Mouse (Mus musculus): ENCODE data around the gene Obsl1. TPM values are rescaled to one million over a fixed set of nuclear protein-coding genes. Genes with fewer than 3 reads are reported as not detected.

Obsl1 gene
- polyA plus RNA-seq, 1 experiment from 2014 or later = 52.4 TPM

DNA sequence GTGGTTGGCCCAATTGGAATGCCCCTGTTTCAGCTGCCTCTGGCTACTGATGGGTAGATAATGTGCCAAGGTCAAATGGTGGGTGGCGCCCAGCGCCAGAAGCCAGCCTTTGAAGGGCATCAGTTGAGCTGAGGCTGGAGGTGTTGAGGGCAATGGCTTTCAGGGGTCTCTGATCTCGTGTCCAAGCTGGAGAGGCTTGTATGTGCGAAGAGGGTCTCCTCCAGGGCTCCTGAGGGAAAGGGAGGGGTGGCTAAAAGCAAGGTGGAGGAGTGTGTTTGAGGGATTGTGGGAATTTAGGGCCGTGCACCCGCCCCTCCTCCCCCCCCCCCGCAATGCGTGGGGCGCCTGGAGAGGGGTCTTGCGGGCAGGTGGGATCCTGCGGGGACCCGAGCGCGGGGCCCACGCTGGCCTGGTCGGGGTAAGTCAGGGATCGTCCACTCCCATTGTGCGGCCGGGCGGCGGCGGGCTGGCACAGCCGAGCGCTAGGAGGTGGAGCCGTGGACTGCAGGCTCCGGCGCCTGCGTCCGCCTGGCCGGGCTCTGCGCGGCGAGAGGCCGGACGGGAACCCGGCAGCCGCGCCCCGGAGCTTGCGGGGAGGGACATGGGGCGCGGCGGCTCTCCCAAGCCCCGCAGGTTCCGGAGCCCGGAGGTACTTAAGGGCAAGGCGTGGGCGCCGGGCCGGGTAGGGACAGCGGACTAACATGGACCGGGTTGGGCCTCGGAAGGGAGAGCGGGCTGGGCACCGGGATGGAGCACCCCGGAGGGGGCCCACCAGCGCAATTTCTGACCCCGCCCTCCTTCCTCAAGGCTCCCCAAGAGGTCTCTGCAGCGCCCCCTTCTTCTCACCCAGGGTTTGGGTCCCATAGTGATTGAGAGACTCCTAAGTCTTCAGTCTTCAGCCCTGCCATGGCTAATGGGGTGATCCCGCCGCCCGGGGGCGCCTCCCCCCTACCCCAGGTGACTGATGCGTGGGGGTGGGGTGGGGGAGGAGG is 40.0 kb upstream of the Obsl1 start, which contains the start of gene Slc4a3:
Slc4a3 (plus strand) TSS at position 302 of the 992 bp plus-strand sequence.
- Histone ChIP-seq H3K27me3 (ENCODE audit: control insufficient read depth, insufficient read depth, low read length) (no peaks in the 10 kb centered on the region), H3K4me2 (ENCODE audit: low read depth, low read length) (peak within 1 kb of the TSS; percentile 71), H3K4me1 (ENCODE audit: control insufficient read depth, insufficient read depth, low read length) (peaks cover 5% of the 10 kb centered on the region; the same call in 1 of the 2 replicates), H3K36me3 (replicated peaks; ENCODE audit: control insufficient read depth, insufficient read depth, low read depth, low read length) (no peaks in the 10 kb centered on the region; the same call in 1 of the 2 replicates), H3K4me3 (ENCODE audit: low read depth, low read length) (peak within 1 kb of the TSS; percentile 73), H3K9me3 (replicated peaks; ENCODE audit: control insufficient read depth, low read length) (no peaks in the 10 kb centered on the region), H3K9ac (replicated peaks; ENCODE audit: low read length) (peak within 1 kb of the TSS; percentile 90), H3K27ac (replicated peaks; ENCODE audit: low read depth, low read length) (peak within 1 kb of the TSS; percentile 66)
- DNase-seq (ENCODE audit: low spot score) (peak; percentile 77), ATAC-seq (replicated peaks; ENCODE audit: insufficient number of reproducible peaks, low FRiP score, low TSS enrichment, low read depth) (peak; percentile 84)
- WGBS = 2% methylated on average over 49 of the region's 64 CpGs

DNA sequence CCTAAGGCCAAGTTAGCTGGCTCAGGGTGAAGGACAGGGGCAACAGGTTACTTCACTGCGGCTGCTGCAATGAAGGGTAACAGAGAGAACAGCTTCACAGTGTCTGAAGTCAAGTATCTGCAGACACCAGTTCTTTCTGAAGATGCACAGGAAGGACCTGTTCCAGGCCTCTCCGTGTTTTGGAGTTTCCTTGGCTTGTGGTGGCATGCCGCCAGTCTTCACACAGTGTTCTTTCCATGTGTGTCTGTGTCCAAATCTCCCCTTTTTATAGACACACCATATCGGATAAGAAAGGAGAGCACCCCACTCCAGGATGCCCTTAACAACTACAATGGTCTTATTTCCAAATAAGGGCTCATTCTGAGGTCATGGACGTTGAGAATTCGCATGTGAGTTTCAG is 38.1 kb upstream of the Obsl1 start:
- no peak overlapping the region for H3K4me3 ChIP-seq (ENCODE audit: low read depth, low read length)
- H3K27ac ChIP-seq (replicated peaks; ENCODE audit: low read depth, low read length) = no peak overlapping the region
- WGBS = 89% methylated on average over 6 of the region's 6 CpGs
- no peaks in the 10 kb centered on the region for H3K27me3 ChIP-seq (ENCODE audit: control insufficient read depth, insufficient read depth, low read length)
- DNase-seq (ENCODE audit: low spot score) (no peak), ATAC-seq (replicated peaks; ENCODE audit: insufficient number of reproducible peaks, low FRiP score, low TSS enrichment, low read depth) (no peak)
- peaks cover 5% of the 10 kb centered on the region; the same call in 1 of the 2 replicates for H3K4me1 ChIP-seq (ENCODE audit: control insufficient read depth, insufficient read depth, low read length)
- no peak overlapping the region for H3K9ac ChIP-seq (replicated peaks; ENCODE audit: low read length)
- no peaks in the 10 kb centered on the region for H3K9me3 ChIP-seq (replicated peaks; ENCODE audit: control insufficient read depth, low read length)
- no peaks in the 10 kb centered on the region for H3K36me3 ChIP-seq (replicated peaks; ENCODE audit: control insufficient read depth, insufficient read depth, low read depth, low read length)
- H3K4me2 ChIP-seq (ENCODE audit: low read depth, low read length) = no peak overlapping the region

GRCm38 (mm10) chr1:75541496-75541895 is 35.2 kb upstream of the Obsl1 start:
- no peaks in the 10 kb centered on the region for H3K36me3 ChIP-seq (replicated peaks; ENCODE audit: control insufficient read depth, insufficient read depth, low read depth, low read length)
- H3K27me3 ChIP-seq (ENCODE audit: control insufficient read depth, insufficient read depth, low read length) = no peaks in the 10 kb centered on the region
- H3K27ac ChIP-seq (replicated peaks; ENCODE audit: low read depth, low read length) = no peak overlapping the region
- ATAC-seq (replicated peaks; ENCODE audit: insufficient number of reproducible peaks, low FRiP score, low TSS enrichment, low read depth) (no peak), DNase-seq (ENCODE audit: low spot score) (no peak)
- WGBS = 93% methylated on average over 7 of the region's 7 CpGs
- no peak overlapping the region for H3K4me2 ChIP-seq (ENCODE audit: low read depth, low read length)
- H3K9me3 ChIP-seq (replicated peaks; ENCODE audit: control insufficient read depth, low read length) = no peaks in the 10 kb centered on the region
- no peak overlapping the region for H3K4me3 ChIP-seq (ENCODE audit: low read depth, low read length)
- H3K9ac ChIP-seq (replicated peaks; ENCODE audit: low read length) = no peak overlapping the region
- H3K4me1 ChIP-seq (ENCODE audit: control insufficient read depth, insufficient read depth, low read length) = no peaks in the 10 kb centered on the region

- 86% methylated on average over 9 of the region's 9 CpGs for WGBS
- H3K4me2 ChIP-seq (ENCODE audit: low read depth, low read length) = no peak overlapping the region
- no peak overlapping the region for H3K4me3 ChIP-seq (ENCODE audit: low read depth, low read length)
- no peaks in the 10 kb centered on the region; the same call in 1 of the 2 replicates for H3K36me3 ChIP-seq (replicated peaks; ENCODE audit: control insufficient read depth, insufficient read depth, low read depth, low read length)
- H3K4me1 ChIP-seq (ENCODE audit: control insufficient read depth, insufficient read depth, low read length) = no peaks in the 10 kb centered on the region
- DNase-seq (ENCODE audit: low spot score) = no peak
- no peak for ATAC-seq (replicated peaks; ENCODE audit: insufficient number of reproducible peaks, low FRiP score, low TSS enrichment, low read depth)
- H3K9me3 ChIP-seq (replicated peaks; ENCODE audit: control insufficient read depth, low read length) = no peaks in the 10 kb centered on the region
- no peak overlapping the region for H3K27ac ChIP-seq (replicated peaks; ENCODE audit: low read depth, low read length)
- H3K27me3 ChIP-seq (ENCODE audit: control insufficient read depth, insufficient read depth, low read length) = no peaks in the 10 kb centered on the region
- no peak overlapping the region for H3K9ac ChIP-seq (replicated peaks; ENCODE audit: low read length)
Observed at GRCm38 (mm10) chr1:75538597-75539190, 32.4 kb upstream of the Obsl1 start.

DNA sequence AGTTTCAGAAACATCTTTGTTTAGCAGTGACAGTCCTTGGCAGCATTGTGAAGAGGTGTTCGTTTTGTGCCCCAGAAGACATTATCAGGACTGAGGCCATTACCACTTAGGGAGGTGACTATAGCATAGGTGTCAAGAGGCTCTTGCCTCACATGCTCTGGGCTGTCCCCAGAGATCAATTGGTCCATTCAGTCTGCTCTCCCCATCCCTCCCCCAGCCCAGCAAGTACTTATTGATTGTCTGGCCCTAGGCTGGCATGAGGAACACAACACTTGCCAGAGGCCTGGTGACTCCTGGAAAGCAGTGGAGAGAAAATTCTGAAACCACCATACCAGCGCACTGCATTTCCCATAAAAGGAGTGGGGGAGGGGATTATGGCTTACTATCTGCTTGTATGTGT is 31.3 kb upstream of the Obsl1 start:
- ATAC-seq (replicated peaks; ENCODE audit: insufficient number of reproducible peaks, low FRiP score, low TSS enrichment, low read depth) (no peak), DNase-seq (ENCODE audit: low spot score) (no peak)
- Histone ChIP-seq H3K9ac (replicated peaks; ENCODE audit: low read length) (no peak overlapping the region), H3K9me3 (replicated peaks; ENCODE audit: control insufficient read depth, low read length) (no peaks in the 10 kb centered on the region), H3K4me3 (ENCODE audit: low read depth, low read length) (no peak overlapping the region), H3K4me1 (ENCODE audit: control insufficient read depth, insufficient read depth, low read length) (no peaks in the 10 kb centered on the region), H3K36me3 (replicated peaks; ENCODE audit: control insufficient read depth, insufficient read depth, low read depth, low read length) (no peaks in the 10 kb centered on the region; the same call in 1 of the 2 replicates), H3K27ac (replicated peaks; ENCODE audit: low read depth, low read length) (no peak overlapping the region), H3K4me2 (ENCODE audit: low read depth, low read length) (no peak overlapping the region), H3K27me3 (ENCODE audit: control insufficient read depth, insufficient read depth, low read length) (no peaks in the 10 kb centered on the region)
- 90% methylated on average over 2 of the region's 2 CpGs for whole genome bisulfite sequencing

DNA sequence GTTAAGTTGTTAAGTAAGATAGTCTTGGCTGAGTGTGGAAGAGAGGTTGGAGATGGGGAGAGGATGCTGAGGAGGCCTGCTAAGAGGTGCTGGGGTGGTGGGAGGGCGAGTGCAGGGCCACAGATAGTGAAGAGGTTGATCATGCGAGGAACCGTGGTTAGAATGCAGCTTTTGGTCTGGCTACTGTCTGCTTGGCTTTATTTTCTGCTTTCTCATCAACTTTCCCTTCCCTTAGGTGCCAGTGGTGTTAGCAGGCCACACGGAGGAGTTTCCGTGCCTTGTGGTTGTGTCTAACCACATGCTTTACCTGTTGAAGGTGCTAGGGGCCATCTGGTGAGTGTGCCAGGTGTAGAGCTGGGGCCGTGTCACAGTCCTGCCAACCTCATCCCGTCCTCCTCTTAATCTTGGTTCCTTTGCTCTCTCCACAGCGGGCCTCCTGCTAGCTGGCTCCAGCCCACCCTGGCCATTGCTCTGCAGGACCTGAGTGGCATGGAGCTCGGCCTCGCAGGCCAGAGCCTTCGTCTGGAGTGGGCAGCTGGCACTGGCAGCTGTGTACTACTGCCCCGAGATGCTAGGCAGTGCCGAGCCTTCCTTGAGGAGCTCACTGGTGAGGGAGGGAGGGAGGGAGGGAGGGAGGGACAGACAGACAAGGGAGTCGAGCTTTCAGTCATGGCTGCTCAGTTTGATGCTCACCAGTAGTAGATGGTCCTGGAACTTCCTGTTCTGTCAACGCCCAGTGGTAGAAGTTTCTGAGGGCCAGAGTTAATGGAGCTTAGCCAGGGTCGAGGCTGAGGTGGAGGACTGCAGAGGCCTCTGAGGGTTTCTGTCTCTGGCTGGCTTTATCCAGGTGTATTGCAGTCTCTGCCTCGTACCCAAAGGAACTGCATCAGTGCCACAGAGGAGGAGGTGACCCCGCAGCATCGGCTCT is 27.3 kb upstream of the Obsl1 start:
- ATAC-seq (replicated peaks; ENCODE audit: insufficient number of reproducible peaks, low FRiP score, low TSS enrichment, low read depth) (no peak), DNase-seq (ENCODE audit: low spot score) (no peak)
- WGBS = 87% methylated on average over 19 of the region's 19 CpGs
- Histone ChIP-seq H3K27me3 (ENCODE audit: control insufficient read depth, insufficient read depth, low read length) (no peaks in the 10 kb centered on the region), H3K9ac (replicated peaks; ENCODE audit: low read length) (no peak overlapping the region), H3K4me1 (ENCODE audit: control insufficient read depth, insufficient read depth, low read length) (no peaks in the 10 kb centered on the region), H3K9me3 (replicated peaks; ENCODE audit: control insufficient read depth, low read length) (no peaks in the 10 kb centered on the region), H3K27ac (replicated peaks; ENCODE audit: low read depth, low read length) (no peak overlapping the region), H3K4me2 (ENCODE audit: low read depth, low read length) (no peak overlapping the region), H3K36me3 (replicated peaks; ENCODE audit: control insufficient read depth, insufficient read depth, low read depth, low read length) (peaks cover 3% of the 10 kb centered on the region), H3K4me3 (ENCODE audit: low read depth, low read length) (no peak overlapping the region)

DNA sequence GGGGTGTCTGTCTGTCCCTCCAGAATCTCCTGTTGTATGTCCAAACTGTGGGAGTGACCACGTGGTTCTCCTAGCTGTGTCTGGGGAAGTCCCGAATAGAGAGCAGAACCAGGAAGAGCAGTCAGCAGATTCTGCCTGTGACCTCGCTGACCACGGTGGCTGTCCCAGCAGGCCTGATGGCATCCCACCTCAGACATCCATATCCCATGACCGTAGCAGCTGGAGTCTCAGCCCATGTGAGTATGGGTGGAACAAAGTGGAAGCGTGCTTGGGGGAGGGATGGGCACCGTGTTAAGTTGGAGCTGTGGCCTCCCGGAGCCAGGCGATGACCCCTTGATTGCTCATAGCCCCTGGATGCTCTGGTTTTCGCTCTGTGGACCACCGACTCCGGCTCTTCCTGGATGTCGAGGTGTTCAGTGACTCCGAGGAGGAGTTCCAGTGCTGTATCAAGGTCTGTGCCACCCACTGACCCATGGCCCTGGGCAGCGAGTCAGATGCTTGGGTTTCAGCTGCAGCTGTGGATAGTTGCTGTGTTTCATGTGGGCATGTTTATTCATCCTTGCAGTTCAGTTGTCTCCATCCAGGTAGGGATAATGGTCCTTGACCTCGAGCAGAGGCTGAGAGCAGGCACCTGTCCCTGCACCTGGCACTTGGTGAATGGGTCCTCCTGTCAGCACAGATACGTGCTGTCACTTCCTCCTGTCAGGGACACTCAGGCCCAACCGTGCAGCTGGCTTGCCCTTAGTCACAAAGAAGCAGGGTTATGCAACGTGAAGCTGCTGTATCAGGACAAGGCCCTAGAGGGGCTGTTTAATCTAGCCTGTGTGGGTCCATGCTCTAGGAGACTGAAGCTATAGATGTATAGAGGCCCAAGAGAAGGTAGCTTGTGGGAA is 26.3 kb upstream of the Obsl1 start:
- peaks cover 3% of the 10 kb centered on the region for H3K36me3 ChIP-seq (replicated peaks; ENCODE audit: control insufficient read depth, insufficient read depth, low read depth, low read length)
- H3K27me3 ChIP-seq (ENCODE audit: control insufficient read depth, insufficient read depth, low read length) = no peaks in the 10 kb centered on the region
- H3K27ac ChIP-seq (replicated peaks; ENCODE audit: low read depth, low read length) = no peak overlapping the region
- 85% methylated on average over 19 of the region's 19 CpGs for WGBS
- no peak overlapping the region for H3K4me3 ChIP-seq (ENCODE audit: low read depth, low read length)
- ATAC-seq (replicated peaks; ENCODE audit: insufficient number of reproducible peaks, low FRiP score, low TSS enrichment, low read depth) (no peak), DNase-seq (ENCODE audit: low spot score) (no peak)
- H3K4me1 ChIP-seq (ENCODE audit: control insufficient read depth, insufficient read depth, low read length) = no peaks in the 10 kb centered on the region
- no peaks in the 10 kb centered on the region for H3K9me3 ChIP-seq (replicated peaks; ENCODE audit: control insufficient read depth, low read length)
- no peak overlapping the region for H3K9ac ChIP-seq (replicated peaks; ENCODE audit: low read length)
- H3K4me2 ChIP-seq (ENCODE audit: low read depth, low read length) = no peak overlapping the region

Data from embryonic facial prominence, embryonic 11.5 days (tissue).